Mouse (Mus musculus) MEL (cell line): Measurements from ENCODE around the gene Fgb. TPM values are rescaled to one million over a fixed set of nuclear protein-coding genes. Genes with fewer than 3 reads are reported as not detected.

Experiments
- DNase-seq: peaks from one replicate; pipeline ENCODE4 v3.0.0; 2011; ENCODE audit warnings: low read depth, low spot score
- H3K27ac ChIP-seq: 2 replicates; pipeline ENCODE4 v1.5.1; 2012; ENCODE audit warnings: low read depth, mild to moderate bottlenecking, control low read depth, low read length, moderate library complexity; ENCODE audit not compliant: control insufficient read depth
- H3K27me3 ChIP-seq, 2 experiments: fragments of 150-350 bp in 1 of 2; sonication (generic) in 1 of 2; 2 replicates each; pipeline ENCODE4 v1.6.1; 2012; ENCODE audit warnings: low read length in 2 of 2, mild to moderate bottlenecking in 2 of 2, improper control_type of control experiment in 1 of 2, moderate library complexity in 1 of 2; ENCODE audit not compliant: insufficient read depth in 2 of 2, control insufficient read depth in 1 of 2
- H3K36me3 ChIP-seq, 2 experiments: 2 replicates each; pipeline ENCODE4 v1.6.1; 2012 to 2014; ENCODE audit warnings: low read length in 2 of 2, improper control_type of control experiment in 1 of 2, inconsistent platforms in 1 of 2, mild to moderate bottlenecking in 1 of 2; ENCODE audit not compliant: insufficient read depth in 2 of 2, control insufficient read depth in 1 of 2
- H3K4me1 ChIP-seq, 2 experiments: fragments of 150-350 bp in 1 of 2; sonication (generic) in 1 of 2; 2 replicates each; pipeline ENCODE4 v1.6.1; 2012; ENCODE audit warnings: low read length in 2 of 2, improper control_type of control experiment in 1 of 2, mild to moderate bottlenecking in 1 of 2; ENCODE audit not compliant: insufficient read depth in 2 of 2, control insufficient read depth in 1 of 2
- H3K4me3 ChIP-seq, 2 experiments: fragments of 150-350 bp in 1 of 2; sonication (generic) in 1 of 2; 2 replicates each; pipeline ENCODE4 v1.5.1; 2012; ENCODE audit warnings: low read depth in 2 of 2, low read length in 2 of 2, mild to moderate bottlenecking in 2 of 2, moderate library complexity in 2 of 2, control low read depth in 1 of 2, improper control_type of control experiment in 1 of 2; ENCODE audit not compliant: control insufficient read depth in 1 of 2, insufficient read depth in 1 of 2
- H3K79me2 ChIP-seq: 2 replicates; pipeline ENCODE4 v1.6.1; 2012; ENCODE audit warnings: mild to moderate bottlenecking, low read length, moderate library complexity; ENCODE audit not compliant: control insufficient read depth, poor library complexity, insufficient read depth
- H3K9ac ChIP-seq: 2 replicates; pipeline ENCODE4 v1.6.1; 2012; ENCODE audit warnings: low read depth, mild to moderate bottlenecking, control low read depth, low read length, moderate library complexity; ENCODE audit not compliant: control insufficient read depth, poor library complexity, severe bottlenecking
- H3K9me3 ChIP-seq: fragments of 150-350 bp; sonication (generic); replicated peaks from 2 replicates; pipeline ENCODE4 v1.6.1; 2012; ENCODE audit warnings: mild to moderate bottlenecking, low read length, improper control_type of control experiment, moderate library complexity; ENCODE audit not compliant: insufficient read depth
- BHLHE40 ChIP-seq: IDR thresholded peaks from 2 replicates; pipeline ENCODE4 v1.6.1; 2012; ENCODE audit warnings: low read depth, mild to moderate bottlenecking, inconsistent platforms, low read length, improper control_type of control experiment, borderline replicate concordance
- E2F4 ChIP-seq: IDR thresholded peaks from 2 replicates; pipeline ENCODE4 v1.6.1; 2011; ENCODE audit warnings: low read depth, low read length, improper control_type of control experiment, borderline replicate concordance
- EP300 ChIP-seq, 2 experiments: IDR thresholded peaks; 2 replicates each; pipeline ENCODE4 v1.6.1; 2011; ENCODE audit warnings: improper control_type of control experiment in 2 of 2, low read length in 2 of 2, low read depth in 1 of 2, mild to moderate bottlenecking in 1 of 2
- MAFK ChIP-seq: IDR thresholded peaks from 2 replicates; pipeline ENCODE4 v1.6.1; 2011; ENCODE audit warnings: low read depth, mild to moderate bottlenecking, low read length, improper control_type of control experiment, borderline replicate concordance
- MXI1 ChIP-seq: IDR thresholded peaks from 2 replicates; pipeline ENCODE4 v1.6.1; 2011; ENCODE audit warnings: mild to moderate bottlenecking, low read depth, low read length, improper control_type of control experiment
- MYB ChIP-seq: IDR thresholded peaks from 2 replicates; pipeline ENCODE4 v1.6.1; 2011; ENCODE audit warnings: mild to moderate bottlenecking, low read depth, low read length, improper control_type of control experiment
- NRF1 ChIP-seq: IDR thresholded peaks from 2 replicates; pipeline ENCODE4 v1.6.1; 2014; ENCODE audit warnings: low read depth, mild to moderate bottlenecking, inconsistent platforms, low read length, improper control_type of control experiment, moderate library complexity; ENCODE audit not compliant: poor library complexity, insufficient read depth, severe bottlenecking
- POLR2A ChIP-seq, 2 experiments: IDR thresholded peaks; 2 replicates each; pipeline ENCODE4 v1.6.1; 2011 to 2012; ENCODE audit warnings: low read length in 2 of 2, mild to moderate bottlenecking in 2 of 2, control low read depth in 1 of 2, improper control_type of control experiment in 1 of 2, low read depth in 1 of 2, moderate library complexity in 1 of 2; ENCODE audit not compliant: control insufficient read depth in 1 of 2, insufficient read depth in 1 of 2, poor library complexity in 1 of 2
- POLR2AphosphoS2 ChIP-seq: IDR thresholded peaks from 2 replicates; pipeline ENCODE4 v1.6.1; 2011; ENCODE audit warnings: low read length, improper control_type of control experiment
- SMC3 ChIP-seq: IDR thresholded peaks from 2 replicates; pipeline ENCODE4 v1.6.1; 2011; ENCODE audit warnings: low read depth, low read length, improper control_type of control experiment
- TAL1 ChIP-seq: IDR thresholded peaks from 2 replicates; pipeline ENCODE4 v1.6.1; 2012; ENCODE audit warnings: mild to moderate bottlenecking, inconsistent platforms, low read length, moderate library complexity, mixed read lengths
- USF1 ChIP-seq: IDR thresholded peaks from 2 replicates; pipeline ENCODE4 v1.6.1; 2014; ENCODE audit warnings: low read depth, mild to moderate bottlenecking, inconsistent platforms, low read length, improper control_type of control experiment, moderate library complexity
- USF2 ChIP-seq, 2 experiments: IDR thresholded peaks; 2 replicates each; pipeline ENCODE4 v1.6.1; 2011 to 2012; ENCODE audit warnings: improper control_type of control experiment in 2 of 2, low read length in 2 of 2, borderline replicate concordance in 1 of 2, inconsistent platforms in 1 of 2, low read depth in 1 of 2, mild to moderate bottlenecking in 1 of 2; ENCODE audit not compliant: insufficient read depth in 1 of 2
- ZC3H11A ChIP-seq: IDR thresholded peaks from 2 replicates; pipeline ENCODE4 v1.6.1; 2012; ENCODE audit warnings: low read depth, mild to moderate bottlenecking, inconsistent platforms, low read length, improper control_type of control experiment
- ZMIZ1 ChIP-seq: IDR thresholded peaks from 2 replicates; pipeline ENCODE4 v1.6.1; 2012; ENCODE audit warnings: low read depth, mild to moderate bottlenecking, inconsistent platforms, low read length, improper control_type of control experiment, moderate library complexity
- polyA plus RNA-seq, 2 experiments: library from polyadenylated mRNA; stranded (reverse) in 1 of 2; unstranded in 1 of 2; fragments of >175 nt in 1 of 2; fragments of >200 nt in 1 of 2; gene quantifications; 2 replicates each; pipeline versions ENCODE4 v1.2.1 to v1.2.4; 2012; ENCODE audit warnings: low replicate concordance in 2 of 2, low read depth in 1 of 2; ENCODE audit not compliant: insufficient read length in 2 of 2, insufficient read depth in 1 of 2, missing spikeins in 1 of 2
- total RNA-seq: library from RNA; depleted of rRNA; stranded (reverse); fragments of 300-350 nt; gene quantifications from 2 replicates; pipeline ENCODE4 v1.2.3, GENCODE M21; 2012; rRNA removed

The Fgb gene
- total and polyA plus RNA-seq, 3 experiments, result not detected

GRCm38 (mm10) chr3:82992956-82993355 lies 56.7 kb downstream of the Fgb start:
- no peak for DNase-seq
- H3K9ac ChIP-seq, result no peak overlapping the region
- no peak for TF ChIP-seq TAL1
- no peak for TF ChIP-seq POLR2A (IDR thresholded peaks at IDR 0.05; ENCODE audit: control insufficient read depth in 1 of 2, insufficient read depth in 1 of 2, low read depth in 1 of 2, low read length in 2 of 2, poor library complexity in 1 of 2)
- no peak for TF ChIP-seq SMC3
- TF ChIP-seq, all 39 proteins: peak for 0
- Histone ChIP-seq H3K79me2 (no peaks in the 10 kb centered on the region), H3K4me3 (no peak overlapping the region), H3K4me1 (no peaks in the 10 kb centered on the region), H3K9me3 (no peaks in the 10 kb centered on the region), H3K27ac (no peak overlapping the region), H3K27me3 (no peaks in the 10 kb centered on the region), H3K36me3 (no peaks in the 10 kb centered on the region)

- Histone ChIP-seq H3K4me3 (no peak overlapping the region), H3K36me3 (no peaks in the 10 kb centered on the region), H3K9me3 (no peaks in the 10 kb centered on the region), H3K27me3 (no peaks in the 10 kb centered on the region), H3K27ac (no peak overlapping the region), H3K4me1 (no peaks in the 10 kb centered on the region), H3K79me2 (no peaks in the 10 kb centered on the region), H3K9ac (no peak overlapping the region)
- DNase-seq, result no peak
- TF ChIP-seq E2F4, result no peak
- TF ChIP-seq POLR2A (IDR thresholded peaks at IDR 0.05; ENCODE audit: control insufficient read depth in 1 of 2, insufficient read depth in 1 of 2, low read depth in 1 of 2, low read length in 2 of 2, poor library complexity in 1 of 2), result no peak
- TF ChIP-seq SMC3, result no peak
- no peak for TF ChIP-seq MXI1
- TF ChIP-seq POLR2AphosphoS2, result no peak
- TF ChIP-seq USF2 (IDR thresholded peaks at IDR 0.05; ENCODE audit: borderline replicate concordance in 1 of 2, insufficient read depth in 1 of 2, low read depth in 1 of 2, low read length in 2 of 2), result no peak
- no peak for TF ChIP-seq BHLHE40
- TF ChIP-seq ZMIZ1, result no peak
- TF ChIP-seq MYB, result no peak
- no peak for TF ChIP-seq EP300 (IDR thresholded peaks at IDR 0.05; ENCODE audit: low read depth in 1 of 2, low read length in 2 of 2)
- TF ChIP-seq MAFK, result no peak
- no peak for TF ChIP-seq ZC3H11A
- TF ChIP-seq NRF1, result no peak
- no peak for TF ChIP-seq USF1
These were observed 57.7 kb downstream of the Fgb start for GRCm38 (mm10) chr3:82991963-82992362.

Other genes starting within 250 kb of the Fgb start
- gene Rbm46, start 173.4 kb downstream of the Fgb start, total RNA-seq, result not detected in 2 replicates
- gene Rbm46, start 173.4 kb downstream of the Fgb start, polyA plus RNA-seq, result not detected
- not detected in 2 replicates for gene Lrat, start 145.9 kb downstream of the Fgb start, total RNA-seq
- not detected for gene Lrat, start 145.9 kb downstream of the Fgb start, polyA plus RNA-seq
- not detected in 2 replicates for gene Fgg, start 42.1 kb downstream of the Fgb start, total RNA-seq
- not detected for gene Fgg, start 42.1 kb downstream of the Fgb start, polyA plus RNA-seq
- gene Fga, start 23.8 kb downstream of the Fgb start, total RNA-seq, result not detected in 2 replicates
- not detected for gene Fga, start 23.8 kb downstream of the Fgb start, polyA plus RNA-seq
- 85.6 and 87.5 TPM in 2 replicates for gene Plrg1, start 5.7 kb upstream of the Fgb start, total RNA-seq
- gene Plrg1, start 5.7 kb upstream of the Fgb start, polyA plus RNA-seq, result 10 to 100 TPM in 1 of 2 experiments, not detected in 1; 88.8 TPM
- gene Dchs2, start 78.1 kb upstream of the Fgb start, total RNA-seq, result not detected in 2 replicates
- gene Dchs2, start 78.1 kb upstream of the Fgb start, polyA plus RNA-seq, result not detected